Mouse (Mus musculus): Measurements from ENCODE around the gene Timm22.

The Timm22 gene

GRCm38 (mm10) chr11:76392532-76392931 is 14.2 kb upstream of the Timm22 start:
- DNase-seq: no peak

GRCm38 (mm10) chr11:76392996-76393395 is 13.8 kb upstream of the Timm22 start:
- DNase-seq: no peak

DNA sequence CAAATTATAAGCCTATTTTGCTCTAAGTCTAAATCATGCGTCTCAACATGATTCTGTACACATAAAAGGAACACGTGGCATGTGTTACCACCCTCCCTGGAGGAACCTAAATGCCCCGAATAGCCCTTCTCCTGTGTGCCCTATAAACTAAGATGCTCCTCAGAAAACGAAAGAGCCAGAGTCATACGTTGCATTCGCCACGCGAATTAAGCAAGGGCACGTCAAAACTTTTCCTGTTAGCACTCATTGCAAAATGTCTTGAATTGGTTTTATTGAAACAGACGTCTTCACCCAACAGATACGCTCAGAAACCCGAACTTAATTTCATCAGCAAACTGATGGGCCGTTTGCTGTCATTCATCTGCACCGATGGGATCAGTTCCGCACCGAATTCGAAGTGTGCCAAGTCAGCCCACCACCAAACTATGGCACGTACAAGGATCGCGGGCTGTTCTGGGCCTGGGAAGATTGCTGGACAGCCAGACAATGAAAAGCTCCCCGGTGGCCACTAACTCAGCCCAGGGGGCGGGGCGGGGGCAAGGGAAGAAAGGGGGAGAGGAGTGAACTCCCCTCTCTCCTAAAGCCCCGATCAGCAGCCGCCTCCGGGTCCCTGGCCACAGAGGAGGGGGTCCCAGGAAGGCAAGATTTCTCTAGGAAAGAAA is 9.0 kb upstream of the Timm22 start:
- no peak for DNase-seq

DNA sequence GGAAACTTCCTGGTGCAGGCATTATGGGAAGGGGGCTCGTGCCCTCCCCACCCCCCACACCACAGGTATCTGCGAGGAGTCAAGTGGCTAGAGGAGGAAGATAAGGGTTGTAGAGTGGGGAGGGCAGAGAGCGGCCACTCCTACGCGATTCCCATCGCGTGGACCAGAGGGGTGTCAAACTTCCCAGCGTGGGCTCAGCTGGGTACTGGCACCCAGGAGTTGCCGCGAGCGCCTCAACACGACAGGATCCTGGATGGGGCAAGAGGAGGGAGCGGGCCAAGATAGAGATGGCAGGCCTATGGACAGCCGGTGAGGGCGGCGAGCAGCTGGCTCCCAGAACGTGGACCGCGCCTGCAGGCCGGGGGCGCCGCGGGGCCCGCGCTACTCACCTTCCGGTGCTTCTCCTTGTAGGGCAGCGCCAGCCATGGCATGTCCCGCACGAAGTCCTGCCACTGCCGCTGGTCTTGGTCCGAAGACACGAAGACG is 8.4 kb upstream of the Timm22 start:
- no peak for DNase-seq

DNA sequence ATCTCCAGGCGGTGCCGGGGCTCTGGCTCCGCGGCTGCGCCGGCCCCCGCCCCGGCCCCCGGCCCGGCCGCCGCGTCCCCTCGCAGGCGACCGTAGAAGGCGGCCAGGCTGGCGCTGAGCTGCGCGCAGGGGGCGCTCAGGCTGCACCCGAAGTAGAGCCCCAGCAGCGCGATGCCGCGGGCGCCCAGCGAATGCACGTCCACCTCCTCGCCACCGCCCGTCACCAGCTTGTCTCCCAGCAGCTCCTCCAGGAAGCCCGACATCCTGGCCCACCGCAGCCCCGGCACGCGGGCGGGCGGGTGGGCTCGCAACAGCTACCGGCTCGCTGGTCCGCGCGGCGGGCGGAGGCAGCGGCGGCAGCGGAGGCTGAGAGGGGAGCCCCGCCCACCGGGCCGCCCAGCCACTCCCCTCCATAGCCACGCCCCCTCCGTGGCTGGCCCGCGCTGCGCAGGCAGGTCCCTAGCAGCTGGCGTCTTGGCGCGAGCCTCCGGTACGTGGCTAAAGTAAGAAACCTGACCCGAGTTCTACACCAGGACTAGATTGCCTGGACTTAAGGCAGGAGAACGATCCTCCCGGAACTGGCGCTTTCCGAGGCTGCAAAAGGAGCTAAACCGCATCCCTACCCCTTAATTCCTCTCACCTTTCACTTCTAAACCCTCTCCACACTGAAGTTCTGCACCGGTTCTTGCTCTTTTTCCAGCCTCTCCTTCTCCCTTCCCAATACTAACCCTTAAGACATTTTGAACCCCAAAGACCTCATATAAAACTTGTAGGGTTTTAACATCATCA is 7.8 kb upstream of the Timm22 start, which contains the start of gene Nxn:
Gene Nxn, minus strand, starts transcription at position 343 of the 789 bp plus-strand sequence.
- DNase-seq: peak; percentile 86

DNA sequence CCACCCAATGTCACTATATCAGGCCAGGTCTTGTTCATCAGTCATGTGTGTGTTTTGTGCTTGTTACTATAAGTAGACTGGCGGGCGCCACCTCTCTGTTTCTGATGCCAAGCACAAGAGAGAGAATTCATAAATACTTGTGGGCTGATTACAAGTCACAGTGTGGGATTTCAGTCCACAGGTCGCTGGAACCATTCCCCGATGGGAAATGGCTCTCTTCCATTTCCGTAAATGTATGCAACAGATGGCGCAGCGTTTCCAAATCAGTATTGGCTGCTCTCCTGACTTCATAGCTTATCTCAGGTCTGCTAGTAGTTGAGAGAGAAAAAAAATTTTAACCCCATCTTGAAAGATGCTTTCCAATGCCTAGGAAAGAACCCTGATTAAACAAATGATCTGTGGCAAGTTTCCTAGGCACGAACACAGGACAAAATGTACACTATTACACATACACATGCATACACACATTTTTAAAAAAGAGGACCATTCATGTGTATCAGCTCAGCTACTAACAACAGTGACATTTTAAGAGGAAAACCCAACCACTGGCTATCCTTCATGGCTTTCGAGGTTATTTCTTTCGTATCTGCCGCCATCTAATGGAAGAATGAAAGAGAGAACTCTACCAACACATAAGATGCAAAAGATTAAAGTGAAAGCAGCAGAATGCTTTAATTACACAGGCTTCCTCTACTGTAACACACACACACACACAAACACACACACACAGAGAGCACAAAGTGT is 7.0 kb upstream of the Timm22 start:
- DNase-seq: no peak

GRCm38 (mm10) chr11:76401398-76401797 is 5.4 kb upstream of the Timm22 start:
- DNase-seq: no peak

DNA sequence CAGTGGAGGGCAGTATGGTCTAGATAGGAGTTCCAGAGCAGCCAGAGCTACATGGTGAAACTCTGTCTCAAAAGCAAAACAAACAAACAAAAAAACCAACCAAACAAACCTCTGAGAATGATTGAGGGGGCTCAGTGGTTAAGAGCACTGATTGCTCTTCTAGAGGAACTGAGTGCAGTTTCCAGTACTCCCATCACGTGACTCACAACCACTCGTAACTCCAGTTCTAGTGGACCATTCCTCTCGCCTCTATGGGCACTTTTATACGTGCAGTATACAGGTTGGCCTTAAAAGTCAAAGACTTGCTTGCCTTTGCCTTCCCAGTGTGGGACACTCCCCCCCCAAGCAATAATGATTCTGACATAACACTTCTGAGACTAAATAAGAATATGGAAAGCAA is 1.6 kb upstream of the Timm22 start:
- no peak for DNase-seq

- DNase-seq: no peak
These were observed 1.0 kb upstream of the Timm22 start for GRCm38 (mm10) chr11:76405626-76406264.

DNA sequence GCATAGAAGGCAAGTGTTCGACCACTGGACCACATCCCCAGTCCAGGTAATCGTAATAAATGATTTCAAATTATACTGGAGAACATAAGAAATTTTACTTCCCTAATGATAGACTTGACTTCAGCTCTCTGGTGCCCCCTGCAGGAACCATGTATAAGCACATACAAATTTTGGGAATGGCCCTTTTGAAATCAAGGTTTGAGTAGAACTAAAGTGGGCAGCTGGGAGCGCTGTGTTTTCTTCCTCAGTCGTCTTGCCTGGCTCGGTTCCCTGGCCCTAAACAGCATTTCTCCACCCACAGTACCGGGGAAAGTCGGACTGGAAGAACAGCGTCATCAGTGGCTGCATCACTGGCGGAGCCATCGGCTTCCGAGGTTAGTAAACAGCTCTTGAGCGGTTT is 4.1 kb downstream of the Timm22 start:
- peak; percentile 46 for DNase-seq

- no peak for DNase-seq
These were observed 6.5 kb downstream of the Timm22 start for GRCm38 (mm10) chr11:76413202-76413601.

DNA sequence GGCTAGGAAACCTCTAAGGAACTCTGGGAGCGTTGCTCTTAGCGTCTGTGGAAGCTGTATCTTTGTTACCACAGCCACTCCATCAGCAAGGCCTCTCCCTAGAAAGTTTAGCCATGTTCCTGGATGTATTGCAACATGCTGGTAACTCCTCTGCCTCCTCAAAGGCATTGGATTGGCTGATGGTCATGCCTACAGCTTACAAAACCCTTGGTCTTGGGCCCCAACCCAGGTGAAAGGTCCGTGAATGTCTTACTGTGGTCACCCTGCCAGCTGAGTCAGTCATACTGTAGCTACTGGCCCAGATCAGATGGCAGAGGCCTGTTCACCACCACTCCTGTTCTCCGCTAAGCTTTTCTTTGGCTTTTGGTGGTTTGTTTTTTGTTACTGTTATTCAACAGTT is 8.2 kb downstream of the Timm22 start:
- no peak for DNase-seq

- DNase-seq: no peak
These were observed 9.2 kb downstream of the Timm22 start for GRCm38 (mm10) chr11:76415985-76416384.

- peak; percentile 58 for DNase-seq
These were observed 11.7 kb downstream of the Timm22 start for GRCm38 (mm10) chr11:76418423-76418822.

- no peak for DNase-seq
These were observed 12.4 kb downstream of the Timm22 start for GRCm38 (mm10) chr11:76419179-76419578.

- DNase-seq: no peak
These were observed 14.1 kb downstream of the Timm22 start for GRCm38 (mm10) chr11:76420896-76421295.

DNA sequence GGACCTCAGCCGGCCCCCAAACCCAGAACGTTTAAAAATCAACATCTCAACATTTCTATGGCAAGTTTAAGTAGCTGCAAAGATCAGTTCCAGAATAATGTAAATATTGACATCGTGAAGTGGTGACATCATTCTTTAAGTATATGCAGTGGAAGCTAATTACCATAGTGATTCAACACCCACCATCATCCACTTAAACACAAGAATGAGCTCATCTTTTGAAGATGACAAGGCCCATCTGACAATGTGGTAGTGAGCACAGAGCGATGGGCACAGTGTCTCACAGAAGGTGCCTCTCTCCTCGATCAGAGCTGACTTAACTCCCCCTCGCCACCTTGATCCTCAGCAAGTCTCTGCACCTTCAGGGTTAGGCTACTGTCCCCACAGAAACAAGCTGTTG is 19.0 kb downstream of the Timm22 start:
- DNase-seq: no peak

DNA sequence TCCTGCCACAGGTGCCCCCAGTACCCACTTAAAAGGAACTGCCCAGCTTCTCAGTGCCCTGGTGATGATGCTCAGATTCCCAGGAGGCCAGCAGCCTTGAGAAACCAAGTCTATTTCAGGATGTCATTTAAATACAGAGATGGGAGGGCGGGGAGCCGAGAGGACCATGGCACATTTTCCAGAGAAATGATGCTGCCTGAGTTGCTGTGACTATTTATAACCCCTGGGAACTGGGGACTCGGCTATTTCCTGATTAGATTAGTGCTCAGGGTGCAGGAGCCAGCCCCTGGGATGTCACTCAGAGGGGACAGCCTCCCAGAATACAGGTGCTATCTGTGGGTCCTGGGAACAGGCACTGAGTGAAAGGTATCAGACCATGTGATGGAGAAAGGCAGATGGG is 21.0 kb downstream of the Timm22 start:
- no peak for DNase-seq

DNA sequence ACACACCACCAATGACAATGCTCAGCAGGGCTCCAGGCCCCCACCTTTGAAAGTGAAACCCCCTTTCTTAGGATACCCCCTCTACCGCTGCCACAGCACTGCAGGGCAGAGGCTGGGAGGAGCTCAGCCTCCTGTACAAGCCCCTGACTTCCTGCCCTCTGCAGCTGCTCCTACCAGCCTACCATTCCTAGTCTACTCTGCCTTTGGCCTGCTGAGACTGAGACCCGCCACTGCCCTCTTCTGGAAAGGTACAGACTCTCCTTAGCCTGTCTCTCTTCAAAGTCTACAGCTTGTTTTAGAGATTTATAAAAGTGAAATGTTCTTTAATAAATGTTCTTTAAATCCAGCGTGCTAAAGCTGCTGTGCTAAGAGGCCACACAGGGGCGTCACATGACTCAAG is 22.3 kb downstream of the Timm22 start:
- DNase-seq: no peak

GRCm38 (mm10) chr11:76429556-76429955 is 22.8 kb downstream of the Timm22 start:
- DNase-seq: no peak

GRCm38 (mm10) chr11:76429966-76430631 is 23.3 kb downstream of the Timm22 start:
- no peak for DNase-seq

GRCm38 (mm10) chr11:76436009-76436408 is 29.3 kb downstream of the Timm22 start:
- no peak for DNase-seq

Data from right cerebral cortex, postnatal 25 days (tissue).